Mouse (Mus musculus) liver, embryonic 14.5 days (tissue): Measurements from ENCODE around the gene Lrrc27. TPM values are rescaled to one million over a fixed set of nuclear protein-coding genes. Genes with fewer than 3 reads are reported as not detected.

ENCODE experiments used
- ATAC-seq: fragments of 200-750 bp; cut with Nextera tagmentation; 2 replicates; pipeline ENCODE4 v1.8.0; 2017; ENCODE audit warnings: moderate number of reproducible peaks, mild to moderate bottlenecking, moderate library complexity; ENCODE audit not compliant: insufficient read depth
- DNase-seq, 3 experiments: peaks; one replicate each; pipeline ENCODE4 v3.0.0-alpha.2; 2012 to 2013; ENCODE audit warnings: low read depth in 3 of 3, low spot score in 3 of 3
- H3K27ac ChIP-seq: fragments of 300-500 bp; sonication (generic); 2 replicates; pipeline ENCODE4 v1.5.1; 2014; ENCODE audit warnings: moderate library complexity, mild to moderate bottlenecking, control low read depth, inconsistent platforms
- H3K27me3 ChIP-seq: fragments of 300-500 bp; sonication (generic); 2 replicates; pipeline ENCODE4 v1.6.1; 2014; ENCODE audit warnings: mild to moderate bottlenecking, low read length, moderate library complexity; ENCODE audit not compliant: control insufficient read depth, insufficient read depth
- H3K36me3 ChIP-seq: fragments of 300-500 bp; sonication (generic); replicated peaks from 2 replicates; pipeline ENCODE4 v1.6.1; 2014; ENCODE audit warnings: low read depth; ENCODE audit not compliant: control insufficient read depth, insufficient read depth
- H3K4me1 ChIP-seq, 2 experiments: fragments of 200-500 bp in 1 of 2; fragments of 300-500 bp in 1 of 2; sonication (generic) in 1 of 2; replicated peaks; 2 replicates each; pipeline ENCODE4 v1.6.1; 2012 to 2014; ENCODE audit warnings: antibody characterized with exemption in 1 of 2, inconsistent platforms in 1 of 2, low read length in 1 of 2; ENCODE audit not compliant: control insufficient read depth in 2 of 2, insufficient read depth in 2 of 2
- H3K4me2 ChIP-seq: fragments of 300-500 bp; sonication (generic); 2 replicates; pipeline ENCODE4 v1.6.1; 2014; ENCODE audit warnings: low read depth, mild to moderate bottlenecking, control low read depth, moderate library complexity
- H3K4me3 ChIP-seq, 2 experiments: fragments of 200-500 bp in 1 of 2; fragments of 300-500 bp in 1 of 2; sonication (generic) in 1 of 2; 2 replicates each; pipeline ENCODE4 v1.5.1; 2012 to 2014; ENCODE audit warnings: low read depth in 2 of 2, low read length in 2 of 2, mild to moderate bottlenecking in 2 of 2, control low read depth in 1 of 2, inconsistent platforms in 1 of 2, moderate library complexity in 1 of 2; ENCODE audit not compliant: insufficient read depth in 1 of 2
- H3K9ac ChIP-seq: fragments of 300-500 bp; sonication (generic); replicated peaks from 2 replicates; pipeline ENCODE4 v1.6.1; 2014; ENCODE audit warnings: mild to moderate bottlenecking, control low read depth, moderate library complexity
- H3K9me3 ChIP-seq: fragments of 300-500 bp; sonication (generic); 2 replicates; pipeline ENCODE4 v1.6.1; 2016; ENCODE audit warnings: low read length, mixed read lengths; ENCODE audit not compliant: control insufficient read depth
- CTCF ChIP-seq: IDR thresholded peaks from 2 replicates; pipeline ENCODE4 v1.5.1; 2016; ENCODE audit warnings: antibody characterized with exemption, low read depth, control low read depth
- EP300 ChIP-seq: IDR thresholded peaks from 2 replicates; pipeline ENCODE4 v1.6.1; 2016; ENCODE audit warnings: antibody characterized with exemption, low read depth
- WGBS: fragments of 180-500 bp; shearing (Covaris S2); extraction: QIAGEN DNeasy Blood & Tissue Kit; methylation state at CpG from one replicate; pipeline ENCODE4 v1.1.7; 2014; ENCODE audit not compliant: insufficient replicate concordance; 5-methylcytosine and 5-hydroxymethylcytosine counted together
- polyA plus RNA-seq, 2 experiments: library from polyadenylated mRNA; depleted of rRNA in 1 of 2; stranded (reverse) in 1 of 2; unstranded in 1 of 2; fragments of >200 nt; fragmentation: Nextera tagmentation in 1 of 2; extraction: Ambion mirVana in 1 of 2; gene quantifications; 2 replicates each; pipeline versions ENCODE4 v1.2.1 to v1.2.3; 2012 to 2014

Gene Lrrc27
- polyA plus RNA-seq, 2 experiments: 0.27 to 0.52 TPM

DNA sequence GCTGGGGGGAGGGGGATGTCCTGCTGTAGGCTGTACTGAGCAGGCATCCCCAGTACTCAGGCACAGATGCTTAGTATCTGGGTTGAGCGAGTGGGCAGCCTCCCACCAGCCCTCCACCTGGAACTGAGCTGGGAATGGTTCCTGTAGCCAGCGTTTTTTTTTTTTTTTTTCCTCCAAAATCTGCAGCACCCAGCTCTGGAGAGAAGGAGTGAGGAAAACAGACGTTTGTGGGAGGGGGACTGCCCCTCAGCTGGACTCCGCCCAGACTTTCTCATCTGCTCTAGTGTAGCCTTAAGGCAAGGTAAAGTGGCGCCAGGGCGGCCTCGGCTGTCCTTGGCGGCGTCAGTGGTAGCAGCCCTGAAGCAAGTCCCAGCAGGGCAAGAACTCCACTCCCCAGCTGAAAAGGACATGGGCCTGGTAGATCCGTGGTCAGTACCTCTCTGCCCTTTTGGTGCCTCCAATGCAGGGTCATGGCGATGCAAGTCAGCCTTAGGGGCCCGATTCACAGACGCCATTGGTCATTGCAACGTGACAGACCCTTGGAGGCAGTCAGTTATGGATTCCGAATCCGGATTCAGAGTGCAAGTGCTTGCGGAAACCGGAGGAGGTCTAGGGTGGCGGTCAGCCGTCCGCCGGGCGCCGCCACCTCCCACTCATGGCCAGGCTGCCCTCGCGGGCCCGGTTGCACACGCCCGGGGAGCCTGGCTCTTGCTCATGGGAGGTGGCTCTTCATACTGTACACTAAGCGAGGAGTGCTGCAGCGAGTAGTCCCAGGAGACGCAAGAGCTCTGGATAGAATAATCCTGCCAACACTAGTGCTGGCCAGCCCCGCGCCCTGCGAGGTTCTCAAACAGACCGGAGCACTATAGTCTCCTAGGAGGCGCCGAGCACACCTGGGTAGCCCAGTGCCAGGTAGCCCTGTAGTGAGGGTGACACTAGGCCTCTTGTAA, 34.4 kb downstream of the Lrrc27 start:
- peak overlapping the region; percentile 58 to 67 for H3K4me3 ChIP-seq
- peaks cover 6 to 13% of the 10 kb centered on the region in 2 experiments for H3K4me1 ChIP-seq
- H3K4me2 ChIP-seq: peak overlapping the region; percentile 74
- no peaks in the 10 kb centered on the region for H3K9me3 ChIP-seq
- WGBS: 11% methylated on average over 38 of the region's 38 CpGs
- DNase-seq: no peak
- TF ChIP-seq EP300: no peak
- no peak for TF ChIP-seq CTCF
- H3K9ac ChIP-seq: 0 out of 2 replicates have a peak overlapping the region, but pooled peaks have one; percentile 9
- H3K36me3 ChIP-seq: no peaks in the 10 kb centered on the region
- peak; percentile 45 for ATAC-seq
- no peak overlapping the region for H3K27ac ChIP-seq
- peaks cover 19% of the 10 kb centered on the region for H3K27me3 ChIP-seq

- Histone ChIP-seq H3K9ac (peak within 1 kb of the TSS; percentile 51), H3K27ac (no peak within 1 kb of the TSS), H3K36me3 (no peaks in the 10 kb centered on the region), H3K27me3 (peaks cover 19% of the 10 kb centered on the region), H3K9me3 (no peaks in the 10 kb centered on the region), H3K4me3 (peak within 1 kb of the TSS; percentile 58 to 67), H3K4me2 (peak within 1 kb of the TSS; percentile 74), H3K4me1 (peaks cover 6 to 16% of the 10 kb centered on the region in 2 experiments)
- DNase-seq (no peak), ATAC-seq (peak; percentile 76)
- TF ChIP-seq EP300 (no peak), CTCF (no peak)
- under 1% methylated on average over 69 of the region's 72 CpGs for WGBS
These were observed 35.3 kb downstream of the Lrrc27 start, which contains the start of gene Pwwp2b for GRCm38 (mm10) chr7:139247881-139248614. Pwwp2b (plus strand) TSS chr7:139248482.

DNA sequence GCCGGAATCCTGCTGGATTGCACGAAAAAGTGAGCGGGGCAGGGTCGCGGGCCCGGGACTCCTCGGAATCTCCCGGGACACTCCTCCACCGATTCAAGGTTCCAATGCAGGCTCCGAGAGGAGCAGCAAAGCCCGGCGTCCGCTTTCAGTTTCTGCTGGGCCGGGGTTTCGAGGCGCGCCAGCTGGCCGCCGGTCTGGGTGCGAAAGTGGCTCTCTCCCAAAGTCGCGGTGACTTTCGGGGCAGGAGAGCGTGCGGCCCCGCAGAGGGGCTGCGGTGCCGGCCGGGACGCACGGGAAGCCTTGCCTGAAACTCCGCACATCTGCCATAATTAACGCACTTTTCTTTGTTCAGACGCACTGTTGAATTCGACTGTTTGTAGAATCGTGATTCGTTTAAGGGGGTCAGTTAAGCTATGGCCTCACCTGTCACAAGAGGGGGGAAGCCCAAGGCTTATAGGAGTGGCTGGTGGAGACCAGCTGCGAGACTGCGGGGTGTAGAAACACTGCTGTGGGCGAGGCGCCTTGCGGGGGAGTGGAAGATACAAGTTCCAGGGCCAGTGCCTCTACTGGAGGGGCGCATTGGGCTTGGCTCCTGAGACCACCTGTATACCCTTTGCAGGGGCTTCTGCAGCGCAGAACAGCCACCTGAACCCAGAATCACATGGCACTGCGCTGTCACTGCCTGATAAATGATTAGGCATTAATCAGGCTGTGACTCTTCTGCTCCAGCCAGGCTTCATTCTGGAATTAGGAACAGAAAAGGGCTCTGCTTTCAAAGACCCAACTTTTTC, 36.0 kb downstream of the Lrrc27 start:
- H3K4me3 ChIP-seq: peak overlapping the region; percentile 58 to 60
- DNase-seq: no peak
- H3K9me3 ChIP-seq: no peaks in the 10 kb centered on the region
- no peak for ATAC-seq
- WGBS: under 1% methylated on average over 45 of the region's 45 CpGs
- no peaks in the 10 kb centered on the region for H3K36me3 ChIP-seq
- H3K27ac ChIP-seq: no peak overlapping the region
- H3K4me2 ChIP-seq: peak overlapping the region; percentile 74
- TF ChIP-seq CTCF (no peak), EP300 (no peak)
- peaks cover 19% of the 10 kb centered on the region for H3K27me3 ChIP-seq
- peak overlapping the region; percentile 51 for H3K9ac ChIP-seq
- H3K4me1 ChIP-seq: peaks cover 6 to 16% of the 10 kb centered on the region in 2 experiments

DNA sequence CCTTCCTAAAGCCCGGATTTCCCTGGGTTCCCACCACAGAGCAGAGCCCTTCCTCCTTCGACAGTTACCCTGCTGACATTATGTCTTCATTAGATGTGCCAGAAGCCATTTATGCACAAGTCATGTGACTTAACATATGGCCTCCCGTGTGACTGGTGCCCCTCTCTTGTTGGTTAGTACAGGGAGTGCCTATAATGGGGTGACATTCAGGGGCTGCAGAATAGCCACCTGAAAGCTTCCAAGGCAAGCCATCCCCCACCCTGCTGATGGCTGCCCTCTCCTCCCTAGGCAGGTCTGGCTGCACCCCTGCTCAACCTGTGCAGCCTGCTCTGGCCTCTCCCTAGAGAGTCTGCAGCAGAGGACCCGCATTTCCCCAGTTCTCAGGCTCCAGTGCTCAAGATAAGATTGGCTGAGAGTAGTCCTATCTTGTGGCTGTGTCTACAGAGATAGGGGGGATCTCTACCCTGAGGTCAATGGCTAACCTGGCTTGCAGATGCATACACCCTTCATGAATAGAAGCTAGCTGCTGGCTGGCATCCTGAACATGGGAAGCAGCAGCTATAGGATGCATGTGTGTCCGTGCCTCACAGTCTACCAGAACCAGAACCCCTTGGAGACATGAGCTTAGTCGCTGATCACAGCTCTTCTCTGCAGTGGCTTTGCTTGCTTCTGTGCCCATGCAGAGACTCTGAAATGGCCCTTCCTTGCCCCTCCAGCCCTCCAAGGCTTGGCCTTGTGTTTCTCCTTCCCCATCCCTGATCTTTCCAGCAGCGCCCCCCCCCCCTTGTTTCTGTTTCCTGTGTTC, 36.8 kb downstream of the Lrrc27 start:
- 20% methylated on average over 7 of the region's 7 CpGs for WGBS
- DNase-seq (no peak), ATAC-seq (peak; percentile 25; the same call in 1 of the 2 replicates)
- Histone ChIP-seq H3K27me3 (peaks cover 19% of the 10 kb centered on the region), H3K4me2 (peak overlapping the region; percentile 74), H3K4me3 (peak overlapping the region in 1 of 2 experiments; percentile 58; a peak in 1 of 4 replicates), H3K9me3 (no peaks in the 10 kb centered on the region), H3K36me3 (no peaks in the 10 kb centered on the region), H3K9ac (no peak overlapping the region), H3K27ac (no peak overlapping the region), H3K4me1 (peaks cover 6 to 16% of the 10 kb centered on the region in 2 experiments)
- TF ChIP-seq EP300: no peak
- no peak for TF ChIP-seq CTCF
